Mouse (Mus musculus): ENCODE results near the gene Dram1. TPM values are rescaled to one million over a fixed set of nuclear protein-coding genes. Genes with fewer than 3 reads are reported as not detected.
A peak's percentile ranks its signal among the peaks of the same experiment; 100 is the strongest.

Dram1 gene
- 1 to 10 TPM; 1.4 to 2.9 TPM for total RNA-seq (2021)
- long read RNA-seq, experiment 1, partial matches to known transcripts: 0 of 2 reads
- long read RNA-seq, experiment 1, other reads (novel, unspliced or antisense): 0 of 2 reads
- long read RNA-seq, experiment 2, partial matches to known transcripts: 0 of 1 reads
- long read RNA-seq, experiment 2, other reads (novel, unspliced or antisense): 0 of 1 reads

GRCm38 (mm10) chr10:88379013-88379885, at the start of gene Dram1, which contains the start of gene Gnptab:
Gene Dram1 (minus strand): TSS chr10:88379080.
Gene Gnptab (plus strand): TSS chr10:88379132.
- peak; percentile 87 for DNase-seq (ENCODE audit: low spot score)

GRCm38 (mm10) chr10:88427998-88428397, 49.1 kb upstream of the Dram1 start:
- DNase-seq (ENCODE audit: low spot score): no peak

- DNase-seq (ENCODE audit: low spot score): no peak
Observed at GRCm38 (mm10) chr10:88426896-88427295, 48.0 kb upstream of the Dram1 start.

GRCm38 (mm10) chr10:88426158-88426816, 47.4 kb upstream of the Dram1 start:
- peak; percentile 80 for DNase-seq (ENCODE audit: low spot score)

- no peak for DNase-seq (ENCODE audit: low spot score)
Observed at GRCm38 (mm10) chr10:88420655-88421435, 42.0 kb upstream of the Dram1 start.

- DNase-seq (ENCODE audit: low spot score): no peak
Observed at GRCm38 (mm10) chr10:88420141-88420541, 41.3 kb upstream of the Dram1 start.

- no peak for DNase-seq (ENCODE audit: low spot score)
Observed at GRCm38 (mm10) chr10:88417686-88418085, 38.8 kb upstream of the Dram1 start.

- DNase-seq (ENCODE audit: low spot score): no peak
Observed at GRCm38 (mm10) chr10:88412290-88412995, 33.6 kb upstream of the Dram1 start.

- no peak for DNase-seq (ENCODE audit: low spot score)
Observed at GRCm38 (mm10) chr10:88409751-88410150, 30.9 kb upstream of the Dram1 start.

- DNase-seq (ENCODE audit: low spot score): no peak
Observed at GRCm38 (mm10) chr10:88407875-88408631, 29.2 kb upstream of the Dram1 start.

- DNase-seq (ENCODE audit: low spot score): peak; percentile 72
Observed at GRCm38 (mm10) chr10:88405812-88406211, 26.9 kb upstream of the Dram1 start.

GRCm38 (mm10) chr10:88404220-88404619, 25.3 kb upstream of the Dram1 start:
- no peak for DNase-seq (ENCODE audit: low spot score)

GRCm38 (mm10) chr10:88403021-88403420, 24.1 kb upstream of the Dram1 start:
- DNase-seq (ENCODE audit: low spot score): no peak

GRCm38 (mm10) chr10:88399271-88399670, 20.4 kb upstream of the Dram1 start:
- no peak for DNase-seq (ENCODE audit: low spot score)

GRCm38 (mm10) chr10:88398668-88399243, 19.9 kb upstream of the Dram1 start:
- no peak for DNase-seq (ENCODE audit: low spot score)

- no peak for DNase-seq (ENCODE audit: low spot score)
Observed at GRCm38 (mm10) chr10:88392181-88392847, 13.4 kb upstream of the Dram1 start.

GRCm38 (mm10) chr10:88391495-88391894, 12.6 kb upstream of the Dram1 start:
- no peak for DNase-seq (ENCODE audit: low spot score)

- peak; percentile 48 for DNase-seq (ENCODE audit: low spot score)
Observed at GRCm38 (mm10) chr10:88390096-88390790, 11.4 kb upstream of the Dram1 start.
